Mouse (Mus musculus): ENCODE data around the gene Pbdc1.
"Not testable (repeated sequence)": the region's sequence is repeated elsewhere in the genome, so short reads cannot be mapped to it uniquely, and the experiment has no call there.

Gene Pbdc1

DNA sequence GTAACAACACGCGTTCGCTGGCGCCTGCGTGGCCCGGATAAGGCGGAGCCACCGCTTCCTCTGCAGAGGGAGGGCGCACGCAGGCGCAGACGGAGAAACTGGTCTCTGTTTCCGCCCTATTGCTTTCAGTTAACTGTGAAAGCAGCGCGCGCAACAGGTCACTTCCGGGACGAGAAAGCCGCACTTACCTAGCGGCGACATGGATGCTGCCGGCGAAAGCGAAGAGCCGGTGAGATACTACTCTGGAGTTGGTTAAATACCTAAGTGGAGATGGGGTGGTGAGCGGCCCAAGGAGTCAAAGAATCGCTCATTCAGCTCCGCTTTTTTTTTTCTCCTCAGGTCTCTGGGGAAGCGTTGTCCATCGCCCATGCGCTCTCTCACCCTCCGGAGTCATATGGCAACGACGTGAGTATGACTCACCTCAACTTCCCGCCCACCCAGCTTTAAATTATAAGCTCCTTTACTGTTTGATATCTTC, at the start of gene Pbdc1:
TSS of gene Pbdc1 (plus strand) at position 142 of the 478 bp plus-strand sequence.
- peak; percentile 91 to 98 for DNase-seq

DNA sequence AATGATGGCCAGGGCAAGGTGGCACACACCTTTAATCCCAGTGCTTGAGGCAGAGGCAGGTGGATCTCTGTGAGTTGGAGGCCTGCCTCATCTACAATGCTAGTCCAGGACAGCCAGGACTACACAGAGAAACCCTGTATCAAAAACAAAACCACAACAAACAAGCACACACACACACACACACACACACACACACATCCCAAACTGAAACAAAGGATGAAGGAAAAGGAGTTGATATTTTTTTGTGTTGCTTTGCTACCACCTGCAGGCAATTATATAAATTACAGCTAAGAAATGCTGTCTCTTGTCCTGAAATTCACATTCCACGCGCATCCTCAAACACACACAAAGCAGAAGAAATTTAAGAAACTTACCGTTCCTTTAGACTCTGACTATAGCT, 41.9 kb upstream of the Pbdc1 start:
- peak; percentile 5 to 9 for DNase-seq

DNA sequence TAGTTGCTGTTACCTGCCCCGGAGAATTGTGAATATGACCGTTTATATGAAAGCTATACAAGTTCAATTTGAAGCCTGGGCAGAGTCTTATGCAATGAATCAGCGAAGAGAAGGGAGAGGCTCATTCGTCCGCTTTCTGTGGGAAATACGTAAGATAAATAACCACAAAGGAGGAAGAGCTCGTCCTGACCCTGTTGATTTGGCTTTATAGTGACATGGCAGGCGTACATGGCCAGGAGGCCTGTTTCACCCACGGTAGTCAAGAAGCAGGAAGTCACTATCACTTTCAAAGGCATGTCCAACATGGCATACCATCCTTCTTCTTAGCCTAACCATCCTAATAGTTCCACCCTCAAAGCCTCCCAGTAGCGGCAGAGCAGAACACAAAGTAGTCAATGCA, 15.3 kb upstream of the Pbdc1 start:
- no peak for DNase-seq

DNA sequence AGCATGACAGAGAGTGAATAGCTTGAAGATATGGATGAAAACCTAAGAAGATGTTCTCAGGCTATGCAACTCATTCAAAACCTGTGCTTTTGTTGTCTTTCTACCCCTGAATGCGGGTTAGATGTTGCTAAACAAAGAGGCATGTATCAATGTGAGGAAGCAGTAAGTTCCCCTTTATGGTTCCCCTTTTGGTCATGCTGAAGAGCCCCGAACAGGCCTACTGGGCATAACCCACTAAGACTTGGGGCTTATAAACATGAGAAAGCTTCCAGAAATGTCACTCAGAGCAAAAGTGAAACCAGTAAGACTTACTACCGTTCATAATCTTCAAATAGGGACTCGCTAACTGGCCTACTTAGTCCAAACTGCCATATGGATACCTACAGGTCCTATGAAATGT, 14.8 kb upstream of the Pbdc1 start:
- DNase-seq = no peak

DNA sequence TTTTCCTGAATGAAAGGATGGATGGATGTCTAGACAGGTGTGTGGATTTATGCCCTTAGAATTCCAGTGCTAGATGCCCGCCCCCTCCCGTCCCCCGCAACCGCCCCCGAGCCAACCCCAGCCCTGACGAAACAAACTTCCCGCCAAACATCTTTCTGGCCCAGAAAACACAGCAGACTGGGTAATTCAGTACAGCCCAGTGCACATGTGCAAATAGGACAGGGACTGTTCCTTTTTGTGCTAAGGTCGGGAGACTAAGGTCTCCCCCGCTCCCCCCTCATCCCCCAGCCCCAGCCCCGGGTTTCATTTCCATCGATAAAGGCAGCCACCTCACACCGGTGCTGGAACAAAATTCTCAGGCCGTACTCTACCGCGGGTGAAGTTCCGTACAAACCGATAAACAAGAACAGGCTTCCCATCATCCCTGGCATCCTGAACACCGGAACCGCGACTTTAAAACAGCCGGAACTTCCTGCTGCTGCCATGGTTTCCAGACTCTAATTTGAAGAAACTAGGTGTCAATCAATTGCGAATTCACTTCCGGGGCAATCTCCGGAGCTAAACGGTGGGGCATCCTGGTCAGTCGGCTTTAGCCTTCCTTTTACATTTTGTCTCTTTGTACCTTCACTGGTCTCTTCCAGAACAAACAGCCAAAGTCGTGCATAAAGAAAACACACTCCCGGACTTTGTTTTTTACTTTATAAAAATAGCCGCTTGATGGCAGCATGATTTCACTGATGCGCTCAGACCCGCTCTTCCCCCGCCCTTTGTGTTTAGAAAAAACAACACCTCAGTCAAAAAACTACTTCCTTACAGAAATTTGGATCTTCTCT, 9.7 kb upstream of the Pbdc1 start:
- DNase-seq = peak; percentile 84 to 89

DNA sequence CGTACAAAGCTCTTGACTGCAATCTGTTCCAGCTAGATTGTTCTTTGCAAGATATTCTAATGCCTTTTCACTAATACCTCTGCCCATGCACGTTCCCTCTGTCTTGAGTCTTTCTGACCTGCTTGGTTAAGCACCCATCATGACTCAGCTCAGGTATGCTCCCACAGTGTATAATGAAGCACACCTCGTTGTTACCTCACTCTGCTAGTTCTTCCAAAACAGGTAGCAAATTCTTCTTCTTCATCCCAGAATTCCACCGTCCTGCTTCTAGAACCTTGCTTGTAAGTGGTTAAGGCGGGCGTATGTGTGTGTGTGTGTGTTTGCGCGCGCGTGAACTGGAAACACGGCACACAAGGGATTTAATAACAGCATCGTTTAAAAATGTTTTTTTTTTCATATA, 405 bp upstream of the Pbdc1 start:
- DNase-seq = no peak

DNA sequence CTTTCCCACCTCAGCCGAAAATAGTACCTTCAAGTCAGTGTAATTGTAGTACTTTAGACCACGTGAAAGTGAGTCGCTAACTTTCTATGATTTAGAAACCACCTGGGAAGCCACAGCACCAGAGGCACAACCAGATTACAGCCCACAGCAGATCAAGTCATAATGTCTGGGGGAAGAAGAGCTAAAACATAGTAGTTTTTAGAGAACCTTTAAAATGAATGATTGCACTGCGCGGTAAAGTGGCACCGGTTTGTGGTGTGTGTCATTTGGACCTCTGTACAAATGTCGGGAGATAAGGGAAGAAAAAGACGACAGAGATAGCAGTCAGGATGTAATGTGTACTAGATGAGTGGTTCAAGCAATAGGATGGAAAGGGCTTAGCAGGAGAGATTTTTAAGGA, 540 bp downstream of the Pbdc1 start:
- no peak for DNase-seq

DNA sequence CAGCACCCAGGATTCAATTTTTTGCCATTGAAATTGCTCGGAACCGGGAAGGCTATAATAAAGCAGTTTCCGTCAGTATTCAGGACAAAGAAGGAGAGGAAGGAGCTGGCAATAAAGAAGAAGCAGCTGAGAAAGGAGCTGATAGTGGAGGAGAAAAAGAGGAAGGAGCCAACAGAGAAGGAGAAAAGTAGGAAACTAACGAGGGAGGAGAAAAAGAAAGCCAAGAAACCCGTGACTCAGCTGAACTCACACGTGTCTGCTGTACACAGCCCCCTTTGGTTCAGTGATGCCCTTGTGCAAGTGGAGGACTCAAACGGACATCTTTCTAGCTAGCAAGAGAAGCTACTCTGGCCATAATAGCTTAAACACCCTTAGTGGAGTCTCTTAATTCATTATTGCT, 3.5 kb downstream of the Pbdc1 start:
- DNase-seq = not testable (repeated sequence)

DNA sequence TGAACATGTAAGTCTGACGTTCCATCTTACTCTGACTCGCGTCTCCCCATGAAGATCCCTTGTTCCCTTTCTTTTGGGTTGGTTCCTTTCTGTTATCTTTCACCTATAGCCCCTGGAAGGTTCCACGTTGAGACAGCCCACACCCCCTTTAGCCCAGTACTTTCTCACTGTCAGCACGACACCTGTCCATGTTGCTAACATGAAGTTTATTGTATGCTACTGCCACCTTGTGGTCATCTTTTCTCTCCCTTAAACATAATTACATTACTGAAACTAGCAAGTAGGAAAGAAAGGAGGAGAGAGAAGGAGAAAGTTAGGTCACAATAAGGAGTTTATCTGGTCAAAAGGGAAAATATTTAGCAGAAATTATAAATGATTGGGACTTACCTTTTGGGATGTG, 24.6 kb downstream of the Pbdc1 start:
- DNase-seq = peak; percentile 59 to 61

DNA sequence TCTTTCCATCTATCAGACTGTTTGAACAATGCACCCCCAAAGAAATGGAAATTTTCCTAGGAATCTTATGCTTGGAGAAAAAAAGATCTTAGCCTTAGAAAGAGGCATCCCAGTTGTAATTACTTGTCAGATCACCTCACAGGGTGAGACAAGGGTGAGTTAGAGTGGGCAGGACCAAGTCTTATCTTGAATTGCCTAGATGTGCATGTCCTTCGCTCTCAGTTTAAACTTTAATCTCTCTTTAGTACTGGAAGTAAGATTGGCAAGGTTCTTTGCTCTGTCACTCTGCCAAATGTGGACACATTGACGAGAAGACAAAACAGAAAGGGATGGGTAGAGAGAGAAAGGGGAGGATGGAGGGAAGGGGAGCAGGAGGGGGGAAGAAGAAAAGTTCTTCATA, 35.4 kb downstream of the Pbdc1 start:
- no peak for DNase-seq

DNA sequence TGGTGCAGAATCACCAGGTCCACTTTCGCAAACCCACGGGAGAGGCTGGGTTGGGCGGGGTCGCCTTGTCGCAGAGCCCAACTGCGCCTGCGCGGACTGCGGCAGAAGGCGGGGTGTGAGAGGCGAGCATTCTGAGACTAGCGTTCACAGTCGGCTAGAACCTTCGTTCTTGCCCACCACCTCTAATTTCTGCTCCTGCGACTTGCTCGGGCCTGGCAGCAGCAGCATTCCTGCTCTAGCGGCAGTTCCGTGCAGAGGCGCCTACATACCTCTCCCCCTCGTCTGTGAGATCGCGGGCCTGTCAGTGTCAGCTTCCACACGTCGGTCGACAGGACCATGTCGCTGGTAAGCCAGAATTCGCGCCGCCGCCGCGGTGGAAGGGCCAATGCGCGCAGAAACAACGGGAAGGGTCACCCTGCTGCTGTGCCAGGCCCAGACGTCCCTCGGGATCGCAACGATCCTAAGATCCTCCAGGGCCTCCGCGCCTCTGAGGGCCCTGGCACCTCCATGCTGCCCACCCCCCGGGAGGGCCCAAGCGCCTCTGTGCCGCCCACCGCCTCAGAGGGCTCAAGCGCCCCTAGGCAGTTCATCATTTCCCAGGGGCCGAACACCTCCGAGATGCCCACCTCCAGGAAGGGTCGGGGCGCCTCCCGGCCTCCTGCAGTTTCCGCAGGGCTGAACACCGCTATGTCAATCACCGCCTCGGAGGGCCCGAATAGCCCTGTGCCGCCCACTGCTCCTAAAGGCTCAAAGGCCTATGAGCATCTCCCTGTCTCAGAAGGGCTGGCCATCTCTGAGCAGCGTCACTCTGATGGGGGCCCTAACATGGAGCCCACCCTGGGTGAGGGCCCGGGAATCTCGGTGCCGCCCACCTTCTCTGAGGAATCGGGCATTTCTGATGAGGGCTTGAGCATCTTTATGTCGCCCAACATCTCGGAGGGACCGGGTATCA, 41.0 kb downstream of the Pbdc1 start, which contains the start of gene Magee1:
TSS of gene Magee1 (plus strand) at position 104 of the 952 bp plus-strand sequence.
- DNase-seq = peak; percentile 86 to 91

DNA sequence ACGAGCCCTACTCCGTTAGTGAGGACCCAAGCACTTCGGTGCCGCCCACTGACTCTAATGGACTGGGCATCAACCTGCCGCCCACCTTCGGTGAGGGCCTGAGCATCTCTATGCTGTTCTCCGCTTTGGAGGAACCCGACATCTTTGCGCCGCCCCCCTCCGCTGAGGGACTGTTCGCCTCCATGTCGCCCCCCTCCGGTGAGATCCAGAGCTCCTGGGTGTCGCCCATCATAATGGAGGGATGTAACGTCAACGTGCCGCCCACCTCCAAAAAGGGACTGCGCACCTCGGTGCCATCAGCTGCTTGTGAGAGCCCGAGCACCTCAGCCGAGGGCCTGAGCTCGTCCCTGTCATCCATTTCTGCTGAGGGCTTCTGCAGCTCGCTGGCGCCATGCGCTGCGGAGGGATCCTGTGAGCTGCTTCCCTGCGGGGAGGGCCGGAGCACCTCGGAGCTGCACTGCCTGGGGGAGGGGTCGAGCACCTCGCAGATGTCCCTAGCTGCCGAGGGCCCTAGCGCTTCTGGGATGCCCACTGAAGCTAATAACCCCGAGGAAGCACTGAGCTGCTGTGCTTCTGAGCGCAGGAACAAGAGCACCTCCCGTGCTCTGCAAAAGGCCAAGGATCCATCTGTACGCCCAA, 41.8 kb downstream of the Pbdc1 start:
- DNase-seq = peak; percentile 92

DNA sequence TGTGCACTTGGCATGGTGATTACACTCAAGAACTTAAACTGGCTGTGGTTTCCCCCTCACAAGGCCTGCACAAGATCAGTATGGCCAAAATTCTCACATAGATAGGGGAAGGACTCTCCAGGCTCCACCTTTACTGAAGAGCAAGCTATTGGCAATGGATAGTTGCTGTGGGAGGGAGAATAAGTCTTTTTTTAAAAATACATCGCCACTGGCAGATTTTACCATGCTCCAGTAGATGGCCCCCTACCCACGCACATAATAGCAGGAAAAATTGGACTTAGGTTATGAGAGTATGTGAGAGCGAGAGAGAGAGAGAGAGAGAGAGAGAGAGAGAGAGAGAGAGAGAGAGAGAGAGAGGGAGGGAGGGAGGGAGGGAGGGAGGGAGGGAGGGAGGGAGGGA, 45.3 kb downstream of the Pbdc1 start:
- peak; percentile 23 to 31 for DNase-seq

DNA sequence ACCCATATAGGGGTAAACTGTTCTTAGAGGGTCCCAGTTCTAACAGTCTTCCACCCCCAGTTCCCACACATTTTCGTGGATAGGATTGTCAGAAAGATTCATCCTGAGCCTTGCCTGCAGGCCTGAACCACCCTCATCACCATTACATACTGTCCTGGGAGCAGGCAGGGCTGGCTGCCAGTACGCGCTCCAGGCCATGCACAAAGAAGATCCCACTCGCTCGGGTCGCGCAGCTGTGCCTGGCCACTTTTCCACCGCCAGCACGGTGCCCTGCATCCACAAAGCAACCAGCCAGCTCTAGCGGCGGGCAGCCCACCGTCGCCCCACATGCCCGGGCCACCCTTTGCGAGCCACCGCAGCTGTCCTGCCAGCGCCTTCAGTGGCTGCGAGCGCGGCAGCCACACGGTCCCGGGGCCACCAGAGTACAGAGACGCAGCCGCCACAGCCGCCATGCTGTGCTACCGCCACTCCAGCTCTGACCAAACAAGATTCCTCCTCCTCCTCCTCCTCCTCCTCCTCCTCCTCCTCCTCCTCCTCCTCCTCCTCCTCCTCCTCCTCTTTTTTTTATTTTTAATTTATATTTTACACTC, 72.4 kb downstream of the Pbdc1 start:
- DNase-seq = peak in 1 of 2 experiments; percentile 7

DNA sequence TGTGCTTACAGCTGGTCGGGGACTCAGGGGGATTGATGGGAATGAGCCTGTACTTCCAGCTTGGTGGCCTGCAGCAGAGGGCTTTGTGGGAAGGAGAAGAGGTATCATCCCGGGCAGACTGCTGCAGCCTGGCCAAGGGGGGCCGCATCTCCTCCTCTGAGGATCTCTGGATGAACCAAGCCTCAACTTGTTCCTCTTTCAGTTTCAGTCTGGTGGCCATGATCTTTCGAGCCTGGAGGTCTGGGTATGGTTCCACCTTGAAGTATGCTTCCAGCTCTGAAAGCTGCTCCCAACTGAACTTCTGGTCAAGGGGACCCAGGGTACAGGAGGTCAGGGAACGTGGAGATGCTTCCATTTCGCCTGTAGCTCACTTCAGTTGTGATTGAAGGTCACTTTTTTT, 85.5 kb downstream of the Pbdc1 start:
- not testable (repeated sequence) for DNase-seq

All from cerebellum, postnatal 10 days (tissue).